Mouse (Mus musculus): ENCODE results near the gene Pfkp. TPM values are rescaled to one million over a fixed set of nuclear protein-coding genes. Genes with fewer than 3 reads are reported as not detected.

Pfkp gene
- polyA plus RNA-seq, 1 experiment, result 36.9 TPM

DNA sequence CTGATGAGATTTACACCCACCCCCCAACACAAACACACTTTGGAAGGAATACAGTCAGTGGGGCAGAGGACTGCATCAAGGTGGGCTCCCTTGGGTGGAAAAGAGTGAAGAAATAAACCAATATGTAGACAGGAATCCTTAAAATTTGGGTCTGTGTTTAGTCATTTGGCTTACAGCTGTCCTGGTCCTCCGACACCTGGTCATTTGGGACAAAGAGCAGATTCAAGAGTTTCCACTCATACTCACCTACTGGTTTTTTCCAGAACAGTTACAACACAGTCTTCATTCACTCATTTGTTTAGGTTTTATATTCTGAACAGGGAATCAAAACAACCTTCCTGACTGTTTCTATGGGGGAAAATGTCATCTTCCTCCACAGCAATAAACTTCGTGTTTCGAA is 9.6 kb downstream of the Pfkp start:
- Histone ChIP-seq H3K27me3 (replicated peaks) (no peaks in the 10 kb centered on the region), H3K9me3 (no peaks in the 10 kb centered on the region), H3K4me1 (peaks cover 96% of the 10 kb centered on the region), H3K4me3 (replicated peaks) (no peak overlapping the region), H3K36me3 (replicated peaks; ENCODE audit: low read length) (peaks cover 83% of the 10 kb centered on the region)
- no peak for TF ChIP-seq GATA1 (IDR thresholded peaks at IDR 0.05; ENCODE audit: borderline replicate concordance, low read length)
- no peak for TF ChIP-seq FLI1 (IDR thresholded peaks at IDR 0.05; ENCODE audit: low read length)

- Histone ChIP-seq H3K4me3 (replicated peaks) (no peak overlapping the region), H3K27me3 (replicated peaks) (no peaks in the 10 kb centered on the region), H3K9me3 (no peaks in the 10 kb centered on the region), H3K36me3 (replicated peaks; ENCODE audit: low read length) (peaks cover 87% of the 10 kb centered on the region), H3K4me1 (peaks cover 96% of the 10 kb centered on the region)
- TF ChIP-seq FLI1 (IDR thresholded peaks at IDR 0.05; ENCODE audit: low read length) (no peak), GATA1 (IDR thresholded peaks at IDR 0.05; ENCODE audit: borderline replicate concordance, low read length) (no peak)
Observed at GRCm38 (mm10) chr13:6638425-6638824, 10.2 kb downstream of the Pfkp start.

- no peaks in the 10 kb centered on the region for H3K9me3 ChIP-seq
- H3K4me3 ChIP-seq (replicated peaks), result peak overlapping the region; percentile 44
- peaks cover 88% of the 10 kb centered on the region for H3K36me3 ChIP-seq (replicated peaks; ENCODE audit: low read length)
- TF ChIP-seq GATA1 (IDR thresholded peaks at IDR 0.05; ENCODE audit: borderline replicate concordance, low read length) (no peak), FLI1 (IDR thresholded peaks at IDR 0.05; ENCODE audit: low read length) (no peak)
- no peaks in the 10 kb centered on the region for H3K27me3 ChIP-seq (replicated peaks)
- H3K4me1 ChIP-seq, result peaks cover 96% of the 10 kb centered on the region
Observed at GRCm38 (mm10) chr13:6637534-6638124, 10.9 kb downstream of the Pfkp start.

- no peaks in the 10 kb centered on the region for H3K27me3 ChIP-seq (replicated peaks)
- H3K9me3 ChIP-seq, result no peaks in the 10 kb centered on the region
- peaks cover 96% of the 10 kb centered on the region for H3K4me1 ChIP-seq
- TF ChIP-seq FLI1 (IDR thresholded peaks at IDR 0.05; ENCODE audit: low read length), result no peak
- no peak for TF ChIP-seq GATA1 (IDR thresholded peaks at IDR 0.05; ENCODE audit: borderline replicate concordance, low read length)
- peaks cover 91% of the 10 kb centered on the region for H3K36me3 ChIP-seq (replicated peaks; ENCODE audit: low read length)
- H3K4me3 ChIP-seq (replicated peaks), result no peak overlapping the region
Observed at GRCm38 (mm10) chr13:6636976-6637375, 11.6 kb downstream of the Pfkp start.

GRCm38 (mm10) chr13:6636520-6636919 is 12.1 kb downstream of the Pfkp start:
- Histone ChIP-seq H3K9me3 (no peaks in the 10 kb centered on the region), H3K36me3 (replicated peaks; ENCODE audit: low read length) (peaks cover 93% of the 10 kb centered on the region), H3K4me3 (replicated peaks) (no peak overlapping the region), H3K27me3 (replicated peaks) (no peaks in the 10 kb centered on the region), H3K4me1 (peaks cover 97% of the 10 kb centered on the region)
- TF ChIP-seq GATA1 (IDR thresholded peaks at IDR 0.05; ENCODE audit: borderline replicate concordance, low read length) (no peak), FLI1 (IDR thresholded peaks at IDR 0.05; ENCODE audit: low read length) (no peak)

- no peaks in the 10 kb centered on the region for H3K9me3 ChIP-seq
Observed at GRCm38 (mm10) chr13:6635138-6636076, 13.2 kb downstream of the Pfkp start.

DNA sequence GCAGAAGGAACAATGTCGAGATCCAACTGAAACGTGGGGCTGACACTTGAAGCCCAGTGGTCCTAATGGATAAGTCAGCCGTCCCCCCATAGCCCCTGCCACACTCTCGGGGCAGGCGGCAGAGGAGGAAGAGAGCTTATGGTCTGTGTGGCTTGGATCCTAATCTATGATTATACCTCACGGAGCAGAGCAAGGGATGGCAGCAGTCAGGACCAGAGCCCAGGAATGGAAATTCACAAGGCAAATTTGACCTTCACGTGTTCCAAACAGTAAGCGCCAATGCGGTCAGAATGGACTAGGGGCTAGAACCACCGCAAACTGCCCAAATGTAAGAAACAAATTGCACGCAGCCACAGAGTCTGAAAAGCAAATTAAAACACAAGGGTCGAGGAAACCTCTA is 14.5 kb downstream of the Pfkp start:
- peak overlapping the region; percentile 67 for H3K4me3 ChIP-seq (replicated peaks)
- TF ChIP-seq FLI1 (IDR thresholded peaks at IDR 0.05; ENCODE audit: low read length), result no peak
- no peak for TF ChIP-seq GATA1 (IDR thresholded peaks at IDR 0.05; ENCODE audit: borderline replicate concordance, low read length)
- no peaks in the 10 kb centered on the region for H3K9me3 ChIP-seq
- peaks cover 91% of the 10 kb centered on the region for H3K4me1 ChIP-seq
- H3K36me3 ChIP-seq (replicated peaks; ENCODE audit: low read length), result peaks cover 91% of the 10 kb centered on the region
- no peaks in the 10 kb centered on the region for H3K27me3 ChIP-seq (replicated peaks)

More at GRCm38 (mm10) chr13:6635138-6636076, 13.2 kb downstream of the Pfkp start:
- TF ChIP-seq GATA1 (IDR thresholded peaks at IDR 0.05; ENCODE audit: borderline replicate concordance, low read length) (no peak), FLI1 (IDR thresholded peaks at IDR 0.05; ENCODE audit: low read length) (no peak)
- H3K27me3 ChIP-seq (replicated peaks), result no peaks in the 10 kb centered on the region
- H3K4me1 ChIP-seq, result peaks cover 95% of the 10 kb centered on the region
- H3K36me3 ChIP-seq (replicated peaks; ENCODE audit: low read length), result peaks cover 93% of the 10 kb centered on the region
- H3K4me3 ChIP-seq (replicated peaks), result peak overlapping the region; percentile 40

- H3K36me3 ChIP-seq (replicated peaks; ENCODE audit: low read length), result peaks cover 91% of the 10 kb centered on the region
- H3K4me1 ChIP-seq, result peaks cover 91% of the 10 kb centered on the region
- TF ChIP-seq GATA1 (IDR thresholded peaks at IDR 0.05; ENCODE audit: borderline replicate concordance, low read length), result no peak
- no peak for TF ChIP-seq FLI1 (IDR thresholded peaks at IDR 0.05; ENCODE audit: low read length)
Observed at GRCm38 (mm10) chr13:6633524-6633923, 15.1 kb downstream of the Pfkp start.

DNA sequence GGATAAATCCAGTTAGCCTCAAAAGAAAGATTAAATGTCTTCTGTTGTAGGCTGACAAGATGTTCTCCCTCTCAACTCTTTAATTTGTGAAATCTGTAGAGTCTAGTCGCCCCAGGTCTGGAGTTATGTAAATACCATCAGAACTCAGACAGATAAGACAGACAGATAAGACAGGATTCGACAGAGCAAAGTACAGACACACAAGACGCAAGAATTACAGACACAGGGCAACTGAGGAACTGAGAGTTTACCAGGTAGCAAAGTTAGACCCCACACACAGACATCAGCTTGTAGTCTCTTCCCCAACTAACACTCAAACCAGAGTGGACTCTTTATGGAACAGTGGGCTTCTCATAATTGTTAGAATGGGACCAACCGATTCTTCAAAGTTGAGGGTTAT is 15.6 kb downstream of the Pfkp start:
- Histone ChIP-seq H3K9me3 (no peaks in the 10 kb centered on the region), H3K4me1 (peaks cover 91% of the 10 kb centered on the region), H3K36me3 (replicated peaks; ENCODE audit: low read length) (peaks cover 90% of the 10 kb centered on the region), H3K4me3 (replicated peaks) (no peak overlapping the region), H3K27me3 (replicated peaks) (no peaks in the 10 kb centered on the region)
- TF ChIP-seq GATA1 (IDR thresholded peaks at IDR 0.05; ENCODE audit: borderline replicate concordance, low read length) (no peak), FLI1 (IDR thresholded peaks at IDR 0.05; ENCODE audit: low read length) (no peak)

More at GRCm38 (mm10) chr13:6633524-6633923, 15.1 kb downstream of the Pfkp start:
- Histone ChIP-seq H3K4me3 (replicated peaks) (peak overlapping the region; percentile 76), H3K27me3 (replicated peaks) (no peaks in the 10 kb centered on the region), H3K9me3 (no peaks in the 10 kb centered on the region)

DNA sequence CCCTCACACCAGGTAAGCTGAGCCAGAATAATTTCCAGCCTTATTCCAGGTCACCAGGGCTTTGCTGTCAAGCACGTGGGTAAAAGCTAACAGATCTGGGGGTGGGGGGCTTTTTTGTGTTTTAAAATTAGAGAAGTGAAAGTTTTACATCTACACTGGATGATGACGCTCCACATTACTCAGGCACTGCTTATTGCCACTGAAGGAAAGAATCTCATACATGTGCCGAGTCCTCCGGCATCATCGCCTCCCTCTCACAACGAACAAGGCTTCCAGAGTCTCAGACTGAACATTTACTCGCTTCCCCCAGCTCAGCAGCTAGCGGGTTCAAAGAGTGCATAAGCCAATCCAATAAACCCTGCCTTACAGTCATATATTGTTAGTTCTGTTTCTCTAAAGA is 16.1 kb downstream of the Pfkp start:
- Histone ChIP-seq H3K4me1 (peaks cover 89% of the 10 kb centered on the region), H3K9me3 (no peaks in the 10 kb centered on the region), H3K4me3 (replicated peaks) (no peak overlapping the region), H3K36me3 (replicated peaks; ENCODE audit: low read length) (peaks cover 87% of the 10 kb centered on the region), H3K27me3 (replicated peaks) (no peaks in the 10 kb centered on the region)
- TF ChIP-seq FLI1 (IDR thresholded peaks at IDR 0.05; ENCODE audit: low read length), result no peak

Measured in megakaryocyte, embryonic 14.5 days (primary cell).